Mouse (Mus musculus): ENCODE results near the gene Extl1. TPM values are rescaled to one million over a fixed set of nuclear protein-coding genes. Genes with fewer than 3 reads are reported as not detected.
A peak's percentile ranks its signal among the peaks of the same experiment; 100 is the strongest.

Gene Extl1
- polyA plus RNA-seq, 1 experiment from 2014 or later = 0.38 TPM

DNA sequence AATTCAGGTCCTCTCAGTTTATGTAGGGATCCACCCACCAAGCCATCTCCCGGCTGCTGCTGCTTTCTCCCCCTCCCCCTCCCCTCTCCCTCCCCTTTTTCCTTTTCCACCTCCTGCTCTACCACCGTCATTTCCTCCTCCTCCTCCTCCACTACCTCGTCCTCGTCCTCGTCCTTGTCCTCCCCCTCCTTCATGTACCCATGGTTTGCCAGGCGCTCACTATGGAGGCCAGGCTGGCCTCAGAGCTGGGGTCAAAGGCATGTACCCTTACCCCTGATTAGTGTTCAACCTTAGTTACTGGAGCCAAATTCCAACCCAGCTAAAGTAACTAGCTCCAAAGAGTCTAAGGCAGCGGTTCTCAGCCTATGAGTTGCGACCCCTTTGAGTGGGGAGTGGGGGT, 55.5 kb downstream of the Extl1 start:
- Histone ChIP-seq H3K27ac (replicated peaks; ENCODE audit: low read depth, low read length) (no peak overlapping the region), H3K9me3 (replicated peaks; ENCODE audit: control insufficient read depth, low read length) (no peaks in the 10 kb centered on the region), H3K9ac (replicated peaks; ENCODE audit: low read length) (no peak overlapping the region), H3K36me3 (replicated peaks; ENCODE audit: control insufficient read depth, insufficient read depth, low read depth, low read length) (no peaks in the 10 kb centered on the region), H3K4me1 (ENCODE audit: control insufficient read depth, insufficient read depth, low read length) (no peaks in the 10 kb centered on the region), H3K4me3 (ENCODE audit: low read depth, low read length) (no peak overlapping the region), H3K4me2 (ENCODE audit: low read depth, low read length) (no peak overlapping the region), H3K27me3 (ENCODE audit: control insufficient read depth, insufficient read depth, low read length) (no peaks in the 10 kb centered on the region)
- DNase-seq (ENCODE audit: low spot score) = no peak
- no peak for ATAC-seq (replicated peaks; ENCODE audit: insufficient number of reproducible peaks, low FRiP score, low TSS enrichment, low read depth)
- WGBS = 59% methylated on average over 8 of the region's 8 CpGs

DNA sequence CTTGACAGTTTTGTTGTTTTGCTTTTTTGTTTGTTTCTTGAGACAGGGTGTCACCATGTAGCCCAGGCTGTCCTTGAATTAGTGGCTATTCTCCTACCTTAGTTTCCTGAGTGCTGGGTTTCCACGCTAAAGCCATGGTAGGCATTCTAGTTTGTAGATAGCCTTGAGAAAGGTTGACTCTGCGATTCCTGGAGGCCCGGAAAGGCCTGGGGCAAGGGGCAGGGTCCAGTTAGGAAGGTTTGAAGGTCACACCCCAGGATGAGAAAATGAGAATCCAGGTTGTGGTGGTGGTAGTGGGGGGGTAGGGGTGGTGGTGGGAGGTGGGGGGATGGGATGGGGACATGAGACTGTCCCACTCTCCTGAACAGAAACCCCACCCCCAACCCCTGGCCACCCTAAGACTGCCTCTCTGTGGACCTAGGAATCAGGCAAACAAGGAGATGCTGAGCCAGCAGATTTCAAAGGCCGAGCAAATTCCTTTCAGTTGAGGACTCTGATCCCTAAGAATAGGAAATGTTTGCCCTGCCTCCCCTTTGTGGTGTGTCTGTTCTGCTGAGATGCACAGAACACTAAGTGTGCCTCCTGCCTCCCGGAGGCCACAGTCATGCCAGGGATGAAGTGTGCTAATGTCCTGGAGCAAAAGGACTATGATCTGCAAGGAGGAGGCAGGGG, 56.7 kb downstream of the Extl1 start:
- no peak overlapping the region for H3K4me3 ChIP-seq (ENCODE audit: low read depth, low read length)
- no peak overlapping the region for H3K4me2 ChIP-seq (ENCODE audit: low read depth, low read length)
- no peaks in the 10 kb centered on the region for H3K27me3 ChIP-seq (ENCODE audit: control insufficient read depth, insufficient read depth, low read length)
- H3K9me3 ChIP-seq (replicated peaks; ENCODE audit: control insufficient read depth, low read length) = no peaks in the 10 kb centered on the region
- no peaks in the 10 kb centered on the region for H3K4me1 ChIP-seq (ENCODE audit: control insufficient read depth, insufficient read depth, low read length)
- 58% methylated on average over 5 of the region's 5 CpGs for WGBS
- H3K9ac ChIP-seq (replicated peaks; ENCODE audit: low read length) = no peak overlapping the region
- H3K36me3 ChIP-seq (replicated peaks; ENCODE audit: control insufficient read depth, insufficient read depth, low read depth, low read length) = no peaks in the 10 kb centered on the region
- ATAC-seq (replicated peaks; ENCODE audit: insufficient number of reproducible peaks, low FRiP score, low TSS enrichment, low read depth) = no peak
- H3K27ac ChIP-seq (replicated peaks; ENCODE audit: low read depth, low read length) = no peak overlapping the region
- DNase-seq (ENCODE audit: low spot score) = no peak

GRCm38 (mm10) chr4:134324655-134325054, 59.0 kb downstream of the Extl1 start:
- ATAC-seq (replicated peaks; ENCODE audit: insufficient number of reproducible peaks, low FRiP score, low TSS enrichment, low read depth) (no peak), DNase-seq (ENCODE audit: low spot score) (no peak)
- Histone ChIP-seq H3K4me2 (ENCODE audit: low read depth, low read length) (no peak overlapping the region), H3K27me3 (ENCODE audit: control insufficient read depth, insufficient read depth, low read length) (no peaks in the 10 kb centered on the region), H3K27ac (replicated peaks; ENCODE audit: low read depth, low read length) (no peak overlapping the region), H3K4me1 (ENCODE audit: control insufficient read depth, insufficient read depth, low read length) (no peaks in the 10 kb centered on the region), H3K9ac (replicated peaks; ENCODE audit: low read length) (no peak overlapping the region), H3K4me3 (ENCODE audit: low read depth, low read length) (no peak overlapping the region), H3K36me3 (replicated peaks; ENCODE audit: control insufficient read depth, insufficient read depth, low read depth, low read length) (no peaks in the 10 kb centered on the region), H3K9me3 (replicated peaks; ENCODE audit: control insufficient read depth, low read length) (no peaks in the 10 kb centered on the region)
- 78% methylated on average over 5 of the region's 5 CpGs for WGBS

- 63% methylated on average over 3 of the region's 3 CpGs for WGBS
- Histone ChIP-seq H3K36me3 (replicated peaks; ENCODE audit: control insufficient read depth, insufficient read depth, low read depth, low read length) (no peaks in the 10 kb centered on the region), H3K4me2 (ENCODE audit: low read depth, low read length) (no peak overlapping the region), H3K27ac (replicated peaks; ENCODE audit: low read depth, low read length) (no peak overlapping the region), H3K4me1 (ENCODE audit: control insufficient read depth, insufficient read depth, low read length) (no peaks in the 10 kb centered on the region), H3K9ac (replicated peaks; ENCODE audit: low read length) (no peak overlapping the region), H3K27me3 (ENCODE audit: control insufficient read depth, insufficient read depth, low read length) (no peaks in the 10 kb centered on the region), H3K9me3 (replicated peaks; ENCODE audit: control insufficient read depth, low read length) (no peaks in the 10 kb centered on the region), H3K4me3 (ENCODE audit: low read depth, low read length) (no peak overlapping the region)
- no peak for ATAC-seq (replicated peaks; ENCODE audit: insufficient number of reproducible peaks, low FRiP score, low TSS enrichment, low read depth)
- DNase-seq (ENCODE audit: low spot score) = no peak
Observed at GRCm38 (mm10) chr4:134321524-134321923, 62.1 kb downstream of the Extl1 start.

GRCm38 (mm10) chr4:134319674-134320073, 64.0 kb downstream of the Extl1 start:
- ATAC-seq (replicated peaks; ENCODE audit: insufficient number of reproducible peaks, low FRiP score, low TSS enrichment, low read depth) (no peak), DNase-seq (ENCODE audit: low spot score) (no peak)
- Histone ChIP-seq H3K27ac (replicated peaks; ENCODE audit: low read depth, low read length) (no peak overlapping the region), H3K4me1 (ENCODE audit: control insufficient read depth, insufficient read depth, low read length) (no peaks in the 10 kb centered on the region), H3K4me2 (ENCODE audit: low read depth, low read length) (no peak overlapping the region), H3K27me3 (ENCODE audit: control insufficient read depth, insufficient read depth, low read length) (no peaks in the 10 kb centered on the region), H3K9me3 (replicated peaks; ENCODE audit: control insufficient read depth, low read length) (no peaks in the 10 kb centered on the region), H3K4me3 (ENCODE audit: low read depth, low read length) (no peak overlapping the region), H3K36me3 (replicated peaks; ENCODE audit: control insufficient read depth, insufficient read depth, low read depth, low read length) (no peaks in the 10 kb centered on the region), H3K9ac (replicated peaks; ENCODE audit: low read length) (no peak overlapping the region)
- WGBS = 76% methylated on average over 5 of the region's 5 CpGs

GRCm38 (mm10) chr4:134319074-134319473, 64.6 kb downstream of the Extl1 start:
- no peaks in the 10 kb centered on the region for H3K9me3 ChIP-seq (replicated peaks; ENCODE audit: control insufficient read depth, low read length)
- H3K9ac ChIP-seq (replicated peaks; ENCODE audit: low read length) = no peak overlapping the region
- no peak overlapping the region for H3K27ac ChIP-seq (replicated peaks; ENCODE audit: low read depth, low read length)
- H3K4me3 ChIP-seq (ENCODE audit: low read depth, low read length) = no peak overlapping the region
- no peak overlapping the region for H3K4me2 ChIP-seq (ENCODE audit: low read depth, low read length)
- DNase-seq (ENCODE audit: low spot score) = no peak
- H3K27me3 ChIP-seq (ENCODE audit: control insufficient read depth, insufficient read depth, low read length) = no peaks in the 10 kb centered on the region
- no peak for ATAC-seq (replicated peaks; ENCODE audit: insufficient number of reproducible peaks, low FRiP score, low TSS enrichment, low read depth)
- WGBS = 83% methylated on average over 5 of the region's 5 CpGs
- no peaks in the 10 kb centered on the region for H3K36me3 ChIP-seq (replicated peaks; ENCODE audit: control insufficient read depth, insufficient read depth, low read depth, low read length)
- no peaks in the 10 kb centered on the region for H3K4me1 ChIP-seq (ENCODE audit: control insufficient read depth, insufficient read depth, low read length)

DNA sequence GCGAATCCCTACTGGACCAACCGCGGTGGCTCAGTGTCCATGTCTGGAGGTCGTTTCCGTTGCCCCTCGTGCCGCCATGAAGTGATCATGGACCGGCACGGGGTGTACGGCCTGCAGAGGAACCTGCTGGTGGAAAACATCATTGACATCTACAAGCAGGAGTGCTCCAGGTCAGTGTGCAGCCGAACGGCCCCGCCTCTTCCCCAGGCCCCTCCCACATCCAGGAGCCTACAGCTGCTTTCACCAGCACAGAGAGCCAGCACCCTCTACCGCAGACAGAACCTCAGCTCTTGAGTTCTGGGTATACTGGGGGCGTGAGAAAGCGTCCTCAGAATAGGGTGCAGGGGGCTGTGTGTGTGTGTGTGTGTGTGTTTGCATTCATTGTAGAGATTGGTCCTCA, 67.3 kb downstream of the Extl1 start:
- WGBS = 48% methylated on average over 16 of the region's 16 CpGs
- no peak; the same call in 1 of the 2 replicates for ATAC-seq (replicated peaks; ENCODE audit: insufficient number of reproducible peaks, low FRiP score, low TSS enrichment, low read depth)

DNA sequence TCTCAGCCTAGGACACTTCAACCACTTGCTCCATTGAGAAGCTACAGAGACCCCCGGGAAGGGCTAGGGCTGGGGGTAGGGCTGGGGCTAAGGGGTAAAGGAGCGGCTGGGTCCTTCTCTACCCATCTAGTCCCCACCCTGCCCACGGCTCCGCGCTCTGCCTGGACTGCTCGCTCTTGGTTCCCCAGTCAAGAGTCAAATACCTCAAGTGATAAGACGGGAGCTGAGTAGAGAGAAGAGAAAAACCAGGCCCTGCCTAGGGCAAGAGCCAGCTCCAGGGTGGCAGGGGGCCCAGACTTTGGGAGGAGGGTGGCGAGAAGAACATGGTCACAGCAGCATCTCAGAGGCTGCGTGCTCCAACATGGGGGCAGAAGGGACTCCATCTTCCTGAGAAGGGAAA, 68.2 kb downstream of the Extl1 start:
- Histone ChIP-seq H3K4me2 (ENCODE audit: low read depth, low read length) (no peak overlapping the region), H3K4me1 (ENCODE audit: control insufficient read depth, insufficient read depth, low read length) (no peaks in the 10 kb centered on the region), H3K4me3 (ENCODE audit: low read depth, low read length) (no peak overlapping the region), H3K9ac (replicated peaks; ENCODE audit: low read length) (no peak overlapping the region), H3K36me3 (replicated peaks; ENCODE audit: control insufficient read depth, insufficient read depth, low read depth, low read length) (no peaks in the 10 kb centered on the region), H3K27me3 (ENCODE audit: control insufficient read depth, insufficient read depth, low read length) (no peaks in the 10 kb centered on the region), H3K27ac (replicated peaks; ENCODE audit: low read depth, low read length) (no peak overlapping the region), H3K9me3 (replicated peaks; ENCODE audit: control insufficient read depth, low read length) (no peaks in the 10 kb centered on the region)
- no peak for DNase-seq (ENCODE audit: low spot score)
- ATAC-seq (replicated peaks; ENCODE audit: insufficient number of reproducible peaks, low FRiP score, low TSS enrichment, low read depth) = peak; percentile 56; the same call in 1 of the 2 replicates
- WGBS = 76% methylated on average over 9 of the region's 9 CpGs

More for the DNA sequence above, 67.3 kb downstream of the Extl1 start:
- Histone ChIP-seq H3K27me3 (ENCODE audit: control insufficient read depth, insufficient read depth, low read length) (no peaks in the 10 kb centered on the region), H3K4me3 (ENCODE audit: low read depth, low read length) (no peak overlapping the region), H3K36me3 (replicated peaks; ENCODE audit: control insufficient read depth, insufficient read depth, low read depth, low read length) (no peaks in the 10 kb centered on the region), H3K4me2 (ENCODE audit: low read depth, low read length) (no peak overlapping the region), H3K27ac (replicated peaks; ENCODE audit: low read depth, low read length) (no peak overlapping the region), H3K9ac (replicated peaks; ENCODE audit: low read length) (no peak overlapping the region), H3K4me1 (ENCODE audit: control insufficient read depth, insufficient read depth, low read length) (no peaks in the 10 kb centered on the region), H3K9me3 (replicated peaks; ENCODE audit: control insufficient read depth, low read length) (no peaks in the 10 kb centered on the region)
- DNase-seq (ENCODE audit: low spot score) = peak; percentile 10
